Mouse (Mus musculus): Measurements from ENCODE around the gene Ovca2.

DNA sequence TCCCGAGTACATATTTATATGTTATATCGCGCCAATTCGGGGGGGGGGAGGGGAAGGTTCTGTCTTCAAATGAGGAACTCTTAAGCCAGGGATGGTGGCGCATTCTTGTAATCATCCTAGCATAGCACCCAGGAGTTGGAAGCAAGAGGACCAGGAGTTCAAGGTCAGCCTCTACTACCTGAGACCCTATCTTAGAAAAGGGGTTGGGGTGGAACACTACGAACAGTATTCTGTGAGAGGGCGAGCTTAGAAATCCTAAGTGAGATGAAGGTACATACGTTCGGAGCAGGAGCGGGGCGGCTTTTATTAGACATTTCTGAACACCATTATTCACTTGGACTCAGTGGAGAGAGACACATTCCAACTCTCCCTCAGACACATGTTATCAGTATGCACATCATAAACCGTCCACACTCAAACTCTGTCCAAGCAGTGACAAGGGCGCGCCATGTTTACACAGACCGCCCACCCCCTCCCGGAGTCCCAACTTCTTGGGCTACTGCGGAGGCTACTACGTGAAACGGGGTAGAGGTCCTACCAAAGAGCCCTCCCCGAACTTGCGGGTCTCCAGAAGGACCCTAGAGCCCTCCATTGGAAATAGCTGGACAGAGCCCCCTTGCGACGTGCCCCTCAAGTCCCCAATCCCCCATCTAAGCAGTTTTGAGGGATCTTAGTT, 9.1 kb downstream of the Ovca2 start, which contains the start of gene Hic1:
- TF ChIP-seq CTCF (IDR thresholded peaks at IDR 0.05; ENCODE audit: control insufficient read depth, insufficient read depth, low read length) (no peak), POLR2A (IDR thresholded peaks at IDR 0.05; ENCODE audit: borderline replicate concordance, control insufficient read depth, low read depth, low read length) (no peak)
